Mouse (Mus musculus): ENCODE measurements at regions not wholly inside any gene's neighbourhood (a gene's known extent, or its start where the extent isn't known, plus 50 kb on each side); places are given as distances from the start of the nearest gene placed in this dataset.

DNA sequence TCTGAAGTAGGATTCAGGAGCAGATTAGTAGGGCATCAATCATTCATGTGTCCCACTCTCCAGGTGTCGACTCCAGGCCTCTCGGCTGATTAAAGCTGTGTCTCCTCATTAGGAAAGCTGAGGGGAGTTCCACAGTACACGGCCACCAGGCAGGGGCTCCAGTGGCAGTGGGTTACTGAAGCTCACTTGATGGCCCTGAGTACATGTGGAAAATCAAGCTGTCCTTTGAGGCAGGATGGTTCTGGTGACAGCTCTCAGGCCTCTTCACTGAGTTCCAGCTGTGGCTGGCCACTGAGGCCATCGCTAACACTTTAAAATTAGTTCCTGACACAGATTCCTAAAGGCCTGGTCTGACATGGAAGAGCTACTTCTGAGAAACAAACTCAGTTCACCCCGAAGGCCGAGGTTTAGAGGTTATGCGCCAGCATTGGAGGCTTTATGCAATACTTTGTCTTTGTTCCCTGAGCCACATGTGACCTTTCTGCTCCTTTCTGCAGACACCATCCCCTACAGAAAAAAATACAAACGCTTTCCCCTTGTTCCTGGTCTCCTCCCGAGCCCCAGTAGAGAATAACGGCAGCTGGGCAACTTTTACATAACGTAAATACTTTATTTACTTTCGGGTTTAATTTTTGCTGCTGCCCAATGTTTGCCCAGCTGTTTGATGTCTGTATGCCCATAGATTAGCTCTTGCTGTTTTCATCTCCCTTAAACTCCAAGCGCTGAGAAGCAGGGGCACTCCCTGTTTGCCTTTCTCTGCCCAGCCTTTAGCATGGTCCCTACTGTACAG lies 94.8 kb upstream of the Arhgap32 start:
- 35% methylated on average over 13 of the region's 13 CpGs for WGBS
- Histone ChIP-seq H3K9me3 (ENCODE audit: low read length) (no peaks in the 10 kb centered on the region), H3K27me3 (ENCODE audit: insufficient read depth, low read length) (no peaks in the 10 kb centered on the region), H3K4me2 (ENCODE audit: low read depth, low read length) (no peak overlapping the region), H3K4me3 (ENCODE audit: low read length) (no peak overlapping the region), H3K4me1 (ENCODE audit: insufficient read depth, low read length) (no peaks in the 10 kb centered on the region), H3K27ac (0 out of 2 replicates have a peak overlapping the region, but pooled peaks have one; percentile 7), H3K36me3 (ENCODE audit: insufficient read depth, low read length) (no peaks in the 10 kb centered on the region), H3K9ac (replicated peaks; ENCODE audit: low read length) (no peak overlapping the region)
- DNase-seq (ENCODE audit: low spot score) (no peak), ATAC-seq (no peak)
- TF ChIP-seq CTCF (IDR thresholded peaks at IDR 0.05; ENCODE audit: low read depth): no peak

DNA sequence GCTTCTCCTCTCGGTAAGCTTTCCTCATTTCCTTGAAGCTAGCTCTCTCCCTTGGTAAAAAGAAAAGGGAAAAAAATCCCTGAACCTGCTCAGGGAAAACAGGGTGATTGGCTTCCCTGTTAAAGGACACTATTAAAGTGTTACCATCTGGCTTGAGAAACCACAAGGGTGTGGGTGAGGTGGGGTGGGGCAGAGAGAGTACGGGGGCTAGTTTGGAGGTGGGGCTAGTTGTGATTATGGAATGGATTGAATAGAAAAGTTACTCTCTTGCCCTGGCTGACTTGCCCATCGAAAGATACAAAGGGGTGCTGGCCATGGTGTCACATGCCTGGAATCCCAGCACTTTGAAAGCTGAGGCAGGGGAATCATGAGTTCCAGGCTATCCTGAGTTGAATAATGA lies 94.2 kb upstream of the Arhgap32 start:
- H3K9me3 ChIP-seq (ENCODE audit: low read length): no peaks in the 10 kb centered on the region
- TF ChIP-seq CTCF (IDR thresholded peaks at IDR 0.05; ENCODE audit: low read depth): no peak
- H3K4me2 ChIP-seq (ENCODE audit: low read depth, low read length): no peak overlapping the region
- no peaks in the 10 kb centered on the region for H3K27me3 ChIP-seq (ENCODE audit: insufficient read depth, low read length)
- H3K9ac ChIP-seq (replicated peaks; ENCODE audit: low read length): no peak overlapping the region
- WGBS: 44% methylated on average over 3 of the region's 3 CpGs
- H3K36me3 ChIP-seq (ENCODE audit: insufficient read depth, low read length): no peaks in the 10 kb centered on the region
- H3K4me3 ChIP-seq (ENCODE audit: low read length): no peak overlapping the region
- no peaks in the 10 kb centered on the region for H3K4me1 ChIP-seq (ENCODE audit: insufficient read depth, low read length)
- H3K27ac ChIP-seq: no peak overlapping the region
- DNase-seq (ENCODE audit: low spot score) (no peak), ATAC-seq (no peak)

DNA sequence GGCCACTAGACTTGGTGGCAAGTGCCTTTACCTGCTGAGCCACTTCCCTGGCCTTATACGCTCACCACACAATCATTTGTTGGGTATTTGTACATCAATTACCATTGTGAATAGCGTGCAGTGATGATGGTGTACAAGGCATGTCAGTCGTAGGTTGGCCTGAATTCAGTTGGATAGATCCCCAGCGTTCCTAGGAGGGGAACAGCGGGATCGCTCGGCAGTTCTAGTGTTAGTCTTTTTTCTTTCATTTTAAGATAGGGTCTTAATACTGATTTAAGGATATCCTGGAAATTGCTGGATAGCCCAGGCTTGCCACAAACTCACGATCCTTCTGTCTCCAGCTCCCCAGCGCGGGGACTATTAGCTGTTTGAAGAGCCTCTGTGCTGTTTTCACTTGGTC lies 92.9 kb upstream of the Arhgap32 start:
- no peak for TF ChIP-seq CTCF (IDR thresholded peaks at IDR 0.05; ENCODE audit: low read depth)
- H3K27me3 ChIP-seq (ENCODE audit: insufficient read depth, low read length): no peaks in the 10 kb centered on the region
- H3K36me3 ChIP-seq (ENCODE audit: insufficient read depth, low read length): no peaks in the 10 kb centered on the region
- H3K9ac ChIP-seq (replicated peaks; ENCODE audit: low read length): no peak overlapping the region
- ATAC-seq: no peak
- no peak overlapping the region for H3K4me3 ChIP-seq (ENCODE audit: low read length)
- no peak for DNase-seq (ENCODE audit: low spot score)
- H3K27ac ChIP-seq: no peak overlapping the region
- WGBS: 91% methylated on average over 10 of the region's 10 CpGs
- no peak overlapping the region for H3K4me2 ChIP-seq (ENCODE audit: low read depth, low read length)
- H3K9me3 ChIP-seq (ENCODE audit: low read length): no peaks in the 10 kb centered on the region
- H3K4me1 ChIP-seq (ENCODE audit: insufficient read depth, low read length): no peaks in the 10 kb centered on the region

DNA sequence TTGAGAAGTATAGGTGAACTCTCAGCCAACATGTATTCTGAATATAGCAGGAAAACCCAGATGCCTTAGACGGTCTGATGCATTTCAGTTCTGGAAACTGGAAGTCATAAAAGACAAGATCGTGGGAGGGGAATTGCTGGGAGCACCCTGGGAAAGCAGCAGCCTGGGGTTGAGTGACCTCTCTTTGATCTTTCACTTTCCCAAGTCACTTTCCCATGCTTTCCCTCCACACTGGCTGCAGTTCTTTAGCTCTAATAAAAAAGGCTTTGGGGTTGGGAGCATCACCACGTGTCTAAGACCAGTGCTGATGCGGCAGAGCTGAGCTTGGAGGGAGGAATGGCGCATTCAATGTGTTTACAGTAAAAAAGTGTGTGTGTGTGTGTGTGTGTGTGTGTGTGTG lies 91.2 kb upstream of the Arhgap32 start:
- Histone ChIP-seq H3K4me1 (ENCODE audit: insufficient read depth, low read length) (no peaks in the 10 kb centered on the region; the same call in 1 of the 2 replicates), H3K27me3 (ENCODE audit: insufficient read depth, low read length) (no peaks in the 10 kb centered on the region), H3K4me2 (ENCODE audit: low read depth, low read length) (no peak overlapping the region), H3K9me3 (ENCODE audit: low read length) (no peaks in the 10 kb centered on the region), H3K4me3 (ENCODE audit: low read length) (no peak overlapping the region), H3K27ac (no peak overlapping the region), H3K36me3 (ENCODE audit: insufficient read depth, low read length) (no peaks in the 10 kb centered on the region), H3K9ac (replicated peaks; ENCODE audit: low read length) (no peak overlapping the region)
- ATAC-seq (no peak), DNase-seq (ENCODE audit: low spot score) (no peak)
- no peak for TF ChIP-seq CTCF (IDR thresholded peaks at IDR 0.05; ENCODE audit: low read depth)
- 43% methylated on average over 5 of the region's 5 CpGs for WGBS

DNA sequence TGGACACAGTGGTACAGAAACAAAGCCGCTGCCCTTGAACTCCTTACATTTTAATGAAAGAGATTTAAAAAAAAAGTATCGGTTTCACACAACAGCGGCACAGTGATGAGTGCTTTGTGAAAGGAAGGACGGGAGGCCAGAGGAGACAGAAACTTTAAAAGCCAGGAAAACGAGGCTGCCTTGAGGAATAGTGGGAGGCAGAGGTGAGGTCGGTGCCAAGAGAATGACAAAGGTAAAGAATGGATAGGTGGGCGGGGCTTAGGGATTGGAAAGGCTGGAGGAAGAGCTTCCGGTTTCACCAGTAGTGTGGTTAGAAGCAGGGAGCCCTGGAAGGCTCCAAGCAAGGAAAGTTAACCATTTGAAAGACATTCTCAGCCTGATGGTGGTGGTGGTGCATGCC lies 88.0 kb upstream of the Arhgap32 start:
- no peak for ATAC-seq

DNA sequence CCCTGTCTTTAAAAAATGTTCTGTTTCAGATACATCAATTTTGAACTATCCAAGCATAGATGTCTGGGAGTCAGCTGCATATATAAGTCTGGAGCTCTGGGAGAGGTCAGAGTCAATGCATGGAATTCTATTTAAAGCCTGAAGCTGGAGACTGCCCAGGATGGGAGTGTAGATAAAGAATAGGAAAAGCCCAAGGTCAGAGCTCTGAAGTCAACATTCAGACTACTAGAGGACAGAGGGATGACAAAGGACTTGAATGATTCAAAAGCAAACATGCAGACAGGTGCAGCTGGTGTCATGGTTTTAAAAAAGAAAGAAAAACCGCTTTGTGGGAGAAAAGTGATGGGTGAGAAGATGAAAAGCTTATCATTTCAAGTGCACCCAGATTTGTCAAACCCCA lies 86.9 kb upstream of the Arhgap32 start:
- no peaks in the 10 kb centered on the region for H3K36me3 ChIP-seq (ENCODE audit: insufficient read depth, low read length)
- TF ChIP-seq CTCF (IDR thresholded peaks at IDR 0.05; ENCODE audit: low read depth): no peak

More for the DNA sequence above, 88.0 kb upstream of the Arhgap32 start:
- no peak for DNase-seq (ENCODE audit: low spot score)
- no peaks in the 10 kb centered on the region for H3K36me3 ChIP-seq (ENCODE audit: insufficient read depth, low read length)
- H3K4me2 ChIP-seq (ENCODE audit: low read depth, low read length): 0 out of 2 replicates have a peak overlapping the region, but pooled peaks have one; percentile 10
- no peak overlapping the region for H3K9ac ChIP-seq (replicated peaks; ENCODE audit: low read length)
- no peaks in the 10 kb centered on the region for H3K27me3 ChIP-seq (ENCODE audit: insufficient read depth, low read length)
- no peaks in the 10 kb centered on the region for H3K9me3 ChIP-seq (ENCODE audit: low read length)
- H3K27ac ChIP-seq: no peak overlapping the region
- H3K4me1 ChIP-seq (ENCODE audit: insufficient read depth, low read length): no peaks in the 10 kb centered on the region; the same call in 1 of the 2 replicates
- no peak for TF ChIP-seq CTCF (IDR thresholded peaks at IDR 0.05; ENCODE audit: low read depth)
- no peak overlapping the region for H3K4me3 ChIP-seq (ENCODE audit: low read length)
- WGBS: 26% methylated on average over 8 of the region's 8 CpGs

DNA sequence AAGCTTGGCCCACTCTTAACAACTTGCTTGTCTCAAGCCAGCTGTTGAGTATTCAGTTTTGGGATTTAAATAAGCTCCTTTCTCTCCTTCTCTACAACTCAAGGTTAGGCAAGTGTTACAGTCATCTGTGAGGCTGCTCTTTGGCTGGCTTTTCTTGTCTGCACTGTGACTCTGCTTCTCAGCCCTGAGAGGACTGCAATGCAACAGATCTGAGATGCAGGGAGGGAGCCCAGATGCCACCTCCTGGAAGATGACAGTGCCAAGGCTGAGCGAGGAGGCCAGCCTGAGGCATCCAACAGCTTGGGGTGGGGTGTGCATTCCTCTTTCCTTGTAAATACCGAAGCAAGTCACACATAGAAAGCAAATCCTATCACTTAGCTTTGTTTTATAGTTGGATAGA lies 86.2 kb upstream of the Arhgap32 start:
- Histone ChIP-seq H3K4me1 (ENCODE audit: insufficient read depth, low read length) (peaks cover 11% of the 10 kb centered on the region), H3K27me3 (ENCODE audit: insufficient read depth, low read length) (no peaks in the 10 kb centered on the region), H3K4me3 (ENCODE audit: low read length) (no peak overlapping the region), H3K36me3 (ENCODE audit: insufficient read depth, low read length) (no peaks in the 10 kb centered on the region), H3K4me2 (ENCODE audit: low read depth, low read length) (no peak overlapping the region), H3K27ac (no peak overlapping the region), H3K9ac (replicated peaks; ENCODE audit: low read length) (no peak overlapping the region), H3K9me3 (ENCODE audit: low read length) (no peaks in the 10 kb centered on the region)
- DNase-seq (ENCODE audit: low spot score): no peak
- ATAC-seq: no peak
- TF ChIP-seq CTCF (IDR thresholded peaks at IDR 0.05; ENCODE audit: low read depth): no peak; the same call in 1 of the 2 replicates
- 47% methylated on average over 2 of the region's 2 CpGs for WGBS

More for the DNA sequence above, 86.9 kb upstream of the Arhgap32 start:
- no peaks in the 10 kb centered on the region for H3K27me3 ChIP-seq (ENCODE audit: insufficient read depth, low read length)
- H3K4me3 ChIP-seq (ENCODE audit: low read length): no peak overlapping the region
- H3K27ac ChIP-seq: no peak overlapping the region
- WGBS: 88% methylated on average over 1 of the region's 1 CpGs
- DNase-seq (ENCODE audit: low spot score) (no peak), ATAC-seq (no peak)
- no peak overlapping the region for H3K9ac ChIP-seq (replicated peaks; ENCODE audit: low read length)
- H3K9me3 ChIP-seq (ENCODE audit: low read length): no peaks in the 10 kb centered on the region
- peaks cover 3% of the 10 kb centered on the region for H3K4me1 ChIP-seq (ENCODE audit: insufficient read depth, low read length)
- H3K4me2 ChIP-seq (ENCODE audit: low read depth, low read length): no peak overlapping the region
